Mouse (Mus musculus): ENCODE measurements around the gene Tmem164.

DNA sequence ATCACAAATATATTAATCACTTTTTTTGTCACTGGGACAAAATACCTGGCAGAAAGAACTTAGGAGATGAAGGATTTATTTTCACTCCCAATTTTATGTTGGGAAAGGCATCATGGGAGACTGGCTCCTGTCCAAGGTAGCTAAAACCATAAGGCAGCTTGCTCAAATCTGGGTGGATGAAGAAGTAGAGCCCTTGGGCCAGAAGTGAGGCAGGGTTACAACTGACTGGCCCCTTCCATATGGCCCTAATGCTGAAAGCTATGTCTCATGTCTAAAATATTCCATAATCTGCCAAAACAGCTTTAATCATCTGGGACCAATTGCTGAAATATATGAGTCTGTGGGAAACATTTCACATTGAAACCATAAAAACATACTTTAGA lies 15.8 kb upstream of the Tmem164 start:
- no peak for TF ChIP-seq EP300 (IDR thresholded peaks at IDR 0.05; ENCODE audit: insufficient read depth, low read depth, low read length)
- no peak for TF ChIP-seq CTCF (IDR thresholded peaks at IDR 0.05)
